Mouse (Mus musculus) megakaryocyte, embryonic 14.5 days (primary cell): ENCODE measurements at regions not wholly inside any gene's neighbourhood (a gene's known extent, or its start where the extent isn't known, plus 50 kb on each side); places are given as distances from the start of the nearest gene placed in this dataset.

ENCODE experiments used
- FLI1 ChIP-seq: IDR thresholded peaks from 2 replicates; pipeline ENCODE4 v1.6.1; 2012; ENCODE audit warnings: low read length, inconsistent platforms, mixed read lengths
- GATA1 ChIP-seq: IDR thresholded peaks from 3 replicates; pipeline ENCODE4 v1.6.1; 2012; ENCODE audit warnings: mixed read lengths, low read length, inconsistent platforms, borderline replicate concordance

GRCm38 (mm10) chr10:99437060-99437459 is 174.0 kb downstream of the Dusp6 start:
- TF ChIP-seq GATA1 (no peak), FLI1 (no peak)
